11 mouse cellular contexts compared by ENCODE assay signal in genomic region chr4:47036486-47037320, GRCm38 (mm10). TPM values are rescaled to one million over a fixed set of nuclear protein-coding genes. Genes with fewer than 3 reads are reported as not detected.
DNase-seq lines count a peak whose midpoint lies in the region; ATAC-seq lines count a peak whose summit lies in the region.
"Had no signal": no experiment of that assay in that cellular context is flagged by ENCODE, and none has a peak within 500 bp of the region (broad histone marks: within the 10 kb centered on the region; RNA-seq: fewer than 3 reads in every experiment).

No protein-coding gene starts in this region.

- H3K27ac ChIP-seq in hindbrain, embryonic 15.5 days (replicated peaks): 0 out of 2 replicates have a peak overlapping the region, but pooled peaks have one; percentile 6
- H3K27ac ChIP-seq in liver, embryonic 12.5 days: no peak overlapping the region
- H3K27ac ChIP-seq in embryonic facial prominence, embryonic 10.5 days (replicated peaks): no peak overlapping the region
- H3K27ac ChIP-seq: limb, embryonic 12.5 days had no signal

- no peaks in the 10 kb centered on the region for H3K9me3 ChIP-seq in hindbrain, embryonic 15.5 days
- H3K9me3 ChIP-seq in liver, embryonic 12.5 days (replicated peaks): no peaks in the 10 kb centered on the region
- H3K9me3 ChIP-seq in embryonic facial prominence, embryonic 10.5 days: no peaks in the 10 kb centered on the region
- H3K9me3 ChIP-seq: limb, embryonic 12.5 days; megakaryocyte, embryonic 14.5 days had no signal

- DNase-seq in gastrocnemius, postnatal 14 days: peak; percentile 38
- DNase-seq in gastrocnemius, postnatal 4 days (ENCODE audit: low spot score in 2 of 2): no peak
- DNase-seq in right cerebral cortex, adult 18-20 months: peak; percentile 38
- DNase-seq in right cerebral cortex, postnatal 25 days: no peak
- no peak for DNase-seq in embryonic facial prominence, embryonic 10.5 days (ENCODE audit: low spot score)
- DNase-seq in layer of hippocampus, adult 9-10 months (ENCODE audit: low spot score): no peak

- H3K36me3 ChIP-seq in hindbrain, embryonic 15.5 days: peaks cover 6% of the 10 kb centered on the region; the same call in 1 of the 2 replicates
- H3K36me3 ChIP-seq in liver, embryonic 12.5 days: no peaks in the 10 kb centered on the region
- peaks cover 9% of the 10 kb centered on the region for H3K36me3 ChIP-seq in embryonic facial prominence, embryonic 10.5 days (replicated peaks)

- peak; percentile 47 for ATAC-seq in hindbrain, embryonic 15.5 days (ENCODE audit: low FRiP score, low read depth)
- no peak for ATAC-seq in liver, embryonic 12.5 days

- peaks cover 11% of the 10 kb centered on the region for H3K4me1 ChIP-seq in hindbrain, embryonic 15.5 days (replicated peaks)
- no peaks in the 10 kb centered on the region for H3K4me1 ChIP-seq in liver, embryonic 12.5 days
- peaks cover 15% of the 10 kb centered on the region for H3K4me1 ChIP-seq in embryonic facial prominence, embryonic 10.5 days

- H3K9ac ChIP-seq in hindbrain, embryonic 15.5 days: no peak overlapping the region
- no peak overlapping the region for H3K9ac ChIP-seq in liver, embryonic 12.5 days
- H3K9ac ChIP-seq: limb, embryonic 12.5 days had no signal

- WGBS in hindbrain, embryonic 15.5 days: 41% methylated on average over 13 of the region's 13 CpGs
- WGBS in liver, embryonic 12.5 days (ENCODE audit: insufficient replicate concordance): 56% methylated on average over 13 of the region's 13 CpGs
- WGBS in embryonic facial prominence, embryonic 10.5 days: 62% methylated on average over 13 of the region's 13 CpGs

- intact Hi-C loops in gastrocnemius, postnatal 14 days (cut with DNase I; ENCODE audit: low total_unique reads): loop anchor here (5.0 to 10.0 kb wide), 2 partner anchors 344 to 432 kb away; partner anchors contain the start of gene Coro2a

- H3K4me2 ChIP-seq in hindbrain, embryonic 15.5 days: no peak overlapping the region
- H3K4me2 ChIP-seq in liver, embryonic 12.5 days: no peak overlapping the region
- H3K4me2 ChIP-seq: limb, embryonic 12.5 days had no signal

- H3K4me3 ChIP-seq in hindbrain, embryonic 15.5 days: no peak overlapping the region
- H3K4me3 ChIP-seq in liver, embryonic 12.5 days: no peak overlapping the region
- no peak overlapping the region for H3K4me3 ChIP-seq in embryonic facial prominence, embryonic 10.5 days
- H3K4me3 ChIP-seq: limb, embryonic 12.5 days; megakaryocyte, embryonic 14.5 days had no signal

- no peaks in the 10 kb centered on the region for H3K27me3 ChIP-seq in hindbrain, embryonic 15.5 days
- H3K27me3 ChIP-seq in liver, embryonic 12.5 days (replicated peaks): no peaks in the 10 kb centered on the region; the same call in 1 of the 2 replicates
- no peaks in the 10 kb centered on the region; the same call in 1 of the 2 replicates for H3K27me3 ChIP-seq in embryonic facial prominence, embryonic 10.5 days (replicated peaks; ENCODE audit: low read depth, poor library complexity, severe bottlenecking)
- H3K27me3 ChIP-seq: limb, embryonic 12.5 days had no signal

RNA-seq across cellular contexts. Expression of gene Anks6, which starts 20.5 kb away (rescaled TPM):
- 1 to 10 TPM; 2.9 to 3.0 TPM for total RNA-seq in gastrocnemius, postnatal 14 days (2021)
- total RNA-seq in gastrocnemius, postnatal 4 days (2021): 10 to 100 TPM in 1 of 2 experiments, 1 to 10 TPM in 1; 9.6 to 10.9 TPM
- 3.7 and 5.1 TPM in 2 replicates for polyA plus RNA-seq in hindbrain, embryonic 15.5 days (2015; fragmentation: Nextera tagmentation; extraction: Ambion mirVana)
- 0.39 and 0.69 TPM in 2 replicates for polyA plus RNA-seq in liver, embryonic 12.5 days (2016; fragmentation: Nextera tagmentation; extraction: Ambion mirVana)
- 4.3 and 4.8 TPM in 2 replicates for polyA plus RNA-seq in embryonic facial prominence, embryonic 10.5 days (2016; fragmentation: Nextera tagmentation; extraction: Ambion mirVana)

RNA-seq across cellular contexts. Expression of gene Gabbr2, which starts 45.0 kb away (rescaled TPM):
- total RNA-seq in gastrocnemius, postnatal 14 days (2021): under 1 TPM; 0.14 to 0.20 TPM
- total RNA-seq in gastrocnemius, postnatal 4 days (2021): under 1 TPM; 0.25 to 0.34 TPM
- polyA plus RNA-seq in hindbrain, embryonic 15.5 days (2015; fragmentation: Nextera tagmentation; extraction: Ambion mirVana): 14.7 and 17.2 TPM in 2 replicates
- 0.08 and 0.28 TPM in 2 replicates for polyA plus RNA-seq in liver, embryonic 12.5 days (2016; fragmentation: Nextera tagmentation; extraction: Ambion mirVana)
- polyA plus RNA-seq in embryonic facial prominence, embryonic 10.5 days (2016; fragmentation: Nextera tagmentation; extraction: Ambion mirVana): 0.15 and 0.30 TPM in 2 replicates
- total RNA-seq: heart, postnatal 36 days had no signal

RNA-seq across cellular contexts. Expression of gene Galnt12, which starts 55.0 kb away (rescaled TPM):
- total RNA-seq in gastrocnemius, postnatal 14 days (2021): under 1 TPM; 0.29 to 0.35 TPM
- total RNA-seq in gastrocnemius, postnatal 4 days (2021): 1 to 10 TPM; 1.2 to 1.3 TPM
- 1.0 and 1.5 TPM in 2 replicates for polyA plus RNA-seq in hindbrain, embryonic 15.5 days (2015; fragmentation: Nextera tagmentation; extraction: Ambion mirVana)
- polyA plus RNA-seq in liver, embryonic 12.5 days (2016; fragmentation: Nextera tagmentation; extraction: Ambion mirVana): 0.63 and 0.68 TPM in 2 replicates
- polyA plus RNA-seq in embryonic facial prominence, embryonic 10.5 days (2016; fragmentation: Nextera tagmentation; extraction: Ambion mirVana): 3.1 and 3.4 TPM in 2 replicates

Comparison
In these comparisons a context has a peak if more than half of its experiments do, and no peak if none do; other contexts are left out.
1. DNase-seq: peak in gastrocnemius, postnatal 14 days (single experiment) and right cerebral cortex, adult 18-20 months (single experiment); none in gastrocnemius, postnatal 4 days (0 of 2), right cerebral cortex, postnatal 25 days (single experiment), embryonic facial prominence, embryonic 10.5 days (single experiment) and layer of hippocampus, adult 9-10 months (single experiment).
2. RNA of gene Gabbr2, which starts 45.0 kb away (polyA plus RNA-seq): 14.7 to 17.2 TPM in hindbrain, embryonic 15.5 days; 0.15 to 0.30 TPM in embryonic facial prominence, embryonic 10.5 days and 0.08 to 0.28 TPM in liver, embryonic 12.5 days; every median in the first group is over 10 times any median in the second.